Mouse (Mus musculus): ENCODE measurements around the gene Phykpl. TPM values are rescaled to one million over a fixed set of nuclear protein-coding genes. Genes with fewer than 3 reads are reported as not detected.
A peak's percentile ranks its signal among the peaks of the same experiment; 100 is the strongest.
"Not testable (repeated sequence)": the region's sequence is repeated elsewhere in the genome, so short reads cannot be mapped to it uniquely, and the experiment has no call there.

The Phykpl gene
- polyA plus RNA-seq, 1 experiment from 2014 or later: 13.5 TPM

DNA sequence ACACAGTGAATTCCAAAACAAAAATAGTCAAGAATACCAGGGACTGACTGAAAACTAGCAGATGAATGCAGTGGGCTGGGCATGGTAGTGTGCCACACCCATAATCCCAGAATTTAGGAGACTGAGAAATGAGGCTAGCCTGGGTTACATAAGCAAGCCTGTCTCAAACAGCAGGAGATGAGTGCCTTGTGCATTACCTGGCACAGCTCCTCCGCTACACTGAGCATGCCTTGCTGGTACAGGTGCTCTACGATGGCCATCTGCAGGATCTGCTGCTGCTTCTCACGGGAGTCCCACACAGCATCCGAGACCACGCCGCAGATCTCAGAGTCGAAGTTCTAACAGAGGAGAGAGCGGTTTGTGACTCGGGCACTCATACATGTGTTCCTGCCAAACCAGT lies 42.9 kb downstream of the Phykpl start:
- Histone ChIP-seq H3K27me3 (ENCODE audit: insufficient read depth, poor library complexity, severe bottlenecking) (no peaks in the 10 kb centered on the region), H3K4me1 (replicated peaks) (no peaks in the 10 kb centered on the region), H3K4me3 (no peak overlapping the region), H3K36me3 (peaks cover 80% of the 10 kb centered on the region), H3K9me3 (no peaks in the 10 kb centered on the region), H3K27ac (no peak overlapping the region)
- 90% methylated on average over 9 of the region's 9 CpGs for WGBS
- DNase-seq (ENCODE audit: low spot score): no peak

DNA sequence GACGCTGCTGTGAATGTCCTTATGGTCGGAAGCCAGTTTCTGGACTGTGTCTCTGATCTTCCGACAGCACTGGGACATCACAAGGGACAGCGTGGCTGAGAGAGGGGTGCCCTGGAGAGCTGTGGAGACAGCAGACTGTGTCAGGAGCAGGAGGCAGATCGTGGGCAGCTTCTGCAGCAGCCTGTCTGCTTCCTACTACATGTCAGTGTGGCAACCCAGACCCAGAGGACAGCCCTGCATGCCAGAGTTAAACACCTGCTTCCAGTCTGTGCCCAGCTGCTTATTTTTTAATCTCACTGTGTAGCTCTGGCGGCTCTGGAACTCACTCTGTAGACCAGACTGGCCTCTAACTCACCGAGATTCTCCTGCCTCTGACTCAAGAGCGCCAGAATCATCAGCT lies 43.4 kb downstream of the Phykpl start:
- peaks cover 78% of the 10 kb centered on the region for H3K36me3 ChIP-seq
- no peaks in the 10 kb centered on the region for H3K4me1 ChIP-seq (replicated peaks)

DNA sequence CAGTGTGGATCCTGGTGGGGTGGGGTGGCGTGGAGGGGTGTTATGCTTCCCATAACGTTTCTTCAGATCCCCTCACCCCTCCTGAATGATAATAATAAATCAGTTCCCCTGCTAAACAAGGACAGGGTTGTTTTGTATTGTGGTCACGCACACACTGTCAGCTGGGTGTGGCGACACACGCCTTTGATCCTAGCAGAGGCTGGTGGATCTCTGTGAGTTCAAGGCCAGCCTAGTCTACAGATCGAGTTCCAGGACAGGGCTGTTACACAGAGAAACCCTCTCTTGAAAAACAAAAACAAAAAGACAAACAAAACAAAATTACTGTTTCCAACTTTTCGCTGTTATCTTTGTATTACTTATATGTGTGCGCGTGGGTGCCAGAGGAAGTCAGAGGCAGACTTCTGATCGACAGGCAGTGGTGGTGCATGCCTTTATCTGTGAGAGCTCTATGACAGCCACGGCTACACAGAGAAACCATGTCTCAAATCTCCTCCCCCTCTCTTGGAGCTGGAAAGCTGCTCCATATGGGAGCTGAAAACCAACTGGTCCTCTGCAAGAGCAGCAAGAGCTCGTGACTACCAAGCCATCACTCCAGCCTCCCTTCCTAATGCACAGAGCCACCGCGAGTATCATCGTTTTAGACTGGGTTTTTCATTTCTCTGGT lies 45.2 kb downstream of the Phykpl start:
- WGBS: 84% methylated on average over 15 of the region's 15 CpGs

More for the DNA sequence above, 43.4 kb downstream of the Phykpl start:
- WGBS: 91% methylated on average over 8 of the region's 8 CpGs
- H3K27ac ChIP-seq: no peak overlapping the region
- no peak for DNase-seq (ENCODE audit: low spot score)
- H3K4me3 ChIP-seq: no peak overlapping the region
- H3K27me3 ChIP-seq (ENCODE audit: insufficient read depth, poor library complexity, severe bottlenecking): no peaks in the 10 kb centered on the region
- H3K9me3 ChIP-seq: no peaks in the 10 kb centered on the region

DNA sequence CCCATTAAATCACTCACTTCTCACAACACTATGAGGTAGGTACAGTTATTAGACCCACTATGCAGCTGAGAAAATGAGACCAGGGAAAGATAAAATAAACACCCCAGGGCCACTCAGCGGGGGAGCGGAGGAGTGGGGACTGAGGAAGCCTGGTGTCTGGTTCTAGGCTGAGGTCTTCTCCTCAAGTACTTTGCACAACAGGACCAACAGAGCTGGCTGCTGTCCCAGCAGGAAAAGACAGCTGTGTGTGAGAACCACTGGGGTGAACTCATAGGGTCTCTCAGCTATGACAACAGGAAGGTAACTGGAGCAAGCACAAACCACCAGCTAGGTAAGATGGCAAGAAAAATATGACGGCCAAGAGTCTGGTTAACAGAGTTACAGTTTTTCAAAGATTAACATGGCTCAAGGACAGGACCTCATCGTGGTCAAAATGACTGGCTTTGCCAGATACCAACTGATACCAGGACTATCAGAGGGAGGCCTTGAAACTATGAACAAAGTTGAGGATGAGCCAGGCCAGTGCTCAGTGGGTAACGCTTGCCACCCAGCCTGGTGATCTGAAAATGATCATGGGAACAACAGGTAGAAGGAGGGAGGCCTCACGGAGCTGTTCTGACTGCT lies 47.7 kb downstream of the Phykpl start:
- no peaks in the 10 kb centered on the region for H3K9me3 ChIP-seq
- no peak for DNase-seq (ENCODE audit: low spot score)
- peaks cover 26% of the 10 kb centered on the region for H3K4me1 ChIP-seq (replicated peaks)
- H3K27ac ChIP-seq: no peak overlapping the region
- peaks cover 35% of the 10 kb centered on the region for H3K36me3 ChIP-seq
- 90% methylated on average over 6 of the region's 6 CpGs for WGBS
- H3K4me3 ChIP-seq: no peak overlapping the region
- H3K27me3 ChIP-seq (ENCODE audit: insufficient read depth, poor library complexity, severe bottlenecking): no peaks in the 10 kb centered on the region

More for the DNA sequence above, 45.2 kb downstream of the Phykpl start:
- no peak overlapping the region for H3K4me3 ChIP-seq
- no peaks in the 10 kb centered on the region for H3K9me3 ChIP-seq
- H3K27ac ChIP-seq: no peak overlapping the region
- no peaks in the 10 kb centered on the region for H3K27me3 ChIP-seq (ENCODE audit: insufficient read depth, poor library complexity, severe bottlenecking)
- no peak for DNase-seq (ENCODE audit: low spot score)
- peaks cover 60% of the 10 kb centered on the region for H3K36me3 ChIP-seq
- H3K4me1 ChIP-seq (replicated peaks): peaks cover 8% of the 10 kb centered on the region

GRCm38 (mm10) chr11:51633200-51633599 lies 48.6 kb downstream of the Phykpl start:
- H3K27ac ChIP-seq; H3K4me3 ChIP-seq; H3K9me3 ChIP-seq; DNase-seq (ENCODE audit: low spot score); H3K27me3 ChIP-seq (ENCODE audit: insufficient read depth, poor library complexity, severe bottlenecking): not testable (repeated sequence)
- WGBS: 92% methylated on average over 7 of the region's 7 CpGs
- Histone ChIP-seq H3K4me1 (replicated peaks) (peaks cover 33% of the 10 kb centered on the region), H3K36me3 (peaks cover 26% of the 10 kb centered on the region)

DNA sequence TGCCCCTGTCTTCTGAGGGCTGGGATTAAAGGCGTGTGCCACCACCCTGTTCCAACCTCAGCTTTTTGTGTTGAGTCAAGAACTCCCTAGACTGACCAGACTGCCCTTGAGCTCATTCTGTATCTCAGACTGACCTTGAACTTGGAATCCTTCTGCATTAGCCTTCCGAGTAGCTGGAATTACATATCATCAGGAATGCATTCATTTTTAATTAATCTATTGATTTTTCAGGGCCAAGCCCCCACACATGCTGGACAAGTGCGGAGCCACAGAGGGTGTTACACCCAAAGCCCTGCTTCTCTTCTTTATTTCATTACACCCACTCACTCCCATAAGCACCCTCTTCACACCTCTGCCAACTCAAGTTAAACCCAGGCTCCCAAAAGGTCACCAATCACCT lies 49.2 kb downstream of the Phykpl start:
- Histone ChIP-seq H3K27ac (no peak overlapping the region), H3K4me1 (replicated peaks) (peaks cover 34% of the 10 kb centered on the region), H3K36me3 (peaks cover 20% of the 10 kb centered on the region), H3K27me3 (ENCODE audit: insufficient read depth, poor library complexity, severe bottlenecking) (no peaks in the 10 kb centered on the region), H3K4me3 (no peak overlapping the region), H3K9me3 (no peaks in the 10 kb centered on the region)
- no peak for DNase-seq (ENCODE audit: low spot score)
- 91% methylated on average over 3 of the region's 3 CpGs for WGBS

DNA sequence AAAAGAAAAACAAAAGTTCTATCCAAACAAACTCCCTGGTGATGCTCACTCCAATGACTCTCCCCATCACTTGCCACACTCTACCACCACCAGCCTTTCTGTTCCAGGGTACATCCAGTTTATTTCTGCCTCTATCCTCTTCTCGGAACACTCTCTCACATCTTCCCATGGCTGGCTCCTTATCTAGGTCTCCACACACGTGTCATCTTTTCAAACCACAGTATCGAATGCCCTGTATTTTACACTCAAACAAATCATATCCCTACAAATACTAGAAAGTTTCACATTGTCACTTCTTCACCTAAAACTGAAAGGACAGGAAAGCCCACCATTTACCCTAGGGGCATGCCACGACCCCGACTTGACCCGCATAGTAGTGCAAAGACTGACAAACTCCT lies 50.6 kb downstream of the Phykpl start:
- H3K36me3 ChIP-seq: 0 out of 2 replicates have a peak, but pooled peaks cover 8% of the 10 kb centered on the region
- H3K4me1 ChIP-seq (replicated peaks): peaks cover 34% of the 10 kb centered on the region
- H3K4me3 ChIP-seq: peak overlapping the region; percentile 89
- WGBS: 26% methylated on average over 6 of the region's 6 CpGs
- no peaks in the 10 kb centered on the region for H3K9me3 ChIP-seq
- H3K27ac ChIP-seq: peak overlapping the region; percentile 89
- H3K27me3 ChIP-seq (ENCODE audit: insufficient read depth, poor library complexity, severe bottlenecking): no peaks in the 10 kb centered on the region
- no peak for DNase-seq (ENCODE audit: low spot score)

- Histone ChIP-seq H3K27me3 (ENCODE audit: insufficient read depth, poor library complexity, severe bottlenecking) (no peaks in the 10 kb centered on the region), H3K9me3 (no peaks in the 10 kb centered on the region), H3K4me1 (replicated peaks) (peaks cover 34% of the 10 kb centered on the region), H3K36me3 (0 out of 2 replicates have a peak, but pooled peaks cover 5% of the 10 kb centered on the region), H3K4me3 (peak within 1 kb of the TSS; percentile 89), H3K27ac (peak within 1 kb of the TSS; percentile 89)
- under 1% methylated on average over 61 of the region's 61 CpGs for WGBS
- peak; percentile 86 for DNase-seq (ENCODE audit: low spot score)
Measured at GRCm38 (mm10) chr11:51635525-51636322, 51.2 kb downstream of the Phykpl start, which contains the start of gene Rmnd5b. Rmnd5b (minus strand) TSS chr11:51635896.

DNA sequence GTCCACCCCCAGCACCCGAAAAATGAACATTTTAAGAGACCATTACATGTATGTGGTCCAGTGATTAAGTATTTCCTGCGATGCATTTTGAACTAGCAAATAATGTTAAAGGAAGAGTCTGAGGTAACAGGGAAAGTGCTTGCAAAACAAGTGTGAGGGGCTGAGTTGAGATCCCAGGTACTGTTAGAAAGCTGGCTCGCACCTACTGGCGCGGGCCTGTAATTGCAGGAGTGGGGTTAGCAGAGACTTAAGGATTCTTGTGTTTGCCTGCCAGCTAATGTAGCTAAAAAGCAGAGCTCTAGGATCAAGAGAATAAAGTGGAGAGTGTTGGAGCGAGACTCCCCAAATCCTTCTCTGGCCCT lies 51.7 kb downstream of the Phykpl start:
- Histone ChIP-seq H3K4me3 (peak overlapping the region; percentile 89), H3K36me3 (0 out of 2 replicates have a peak, but pooled peaks cover 5% of the 10 kb centered on the region), H3K27me3 (ENCODE audit: insufficient read depth, poor library complexity, severe bottlenecking) (no peaks in the 10 kb centered on the region), H3K9me3 (no peaks in the 10 kb centered on the region), H3K27ac (peak overlapping the region; percentile 89), H3K4me1 (replicated peaks) (peaks cover 34% of the 10 kb centered on the region)
- WGBS: 5% methylated on average over 6 of the region's 6 CpGs
- DNase-seq (ENCODE audit: low spot score): peak; percentile 66

DNA sequence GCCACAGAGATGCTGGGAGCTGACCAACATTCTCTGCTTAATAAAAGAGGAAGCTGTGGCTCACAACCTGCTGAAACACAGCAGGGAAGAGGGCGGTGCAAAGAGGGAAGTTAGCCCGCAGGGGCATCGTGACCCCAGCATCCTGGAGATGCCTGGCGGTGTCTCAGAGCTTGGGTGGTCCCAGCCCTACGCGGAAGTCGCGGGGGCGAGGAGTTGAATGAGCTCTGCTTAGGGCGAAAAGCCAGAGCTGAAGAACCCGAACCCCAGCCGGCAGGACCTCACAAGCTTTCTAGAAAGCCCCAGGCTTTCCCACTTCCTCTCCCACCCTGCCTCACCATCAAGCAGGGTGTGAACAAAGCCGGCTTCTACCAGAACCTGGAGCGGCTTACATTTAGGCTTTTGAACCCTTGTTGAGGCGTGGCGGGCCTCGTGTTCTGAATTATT lies 53.4 kb downstream of the Phykpl start:
- peak; percentile 74 for DNase-seq (ENCODE audit: low spot score)
- no peaks in the 10 kb centered on the region for H3K9me3 ChIP-seq
- H3K4me1 ChIP-seq (replicated peaks): peaks cover 34% of the 10 kb centered on the region
- H3K27me3 ChIP-seq (ENCODE audit: insufficient read depth, poor library complexity, severe bottlenecking): no peaks in the 10 kb centered on the region
- 3% methylated on average over 17 of the region's 17 CpGs for WGBS
- peak overlapping the region; percentile 18 for H3K4me3 ChIP-seq
- H3K36me3 ChIP-seq: peaks cover 7% of the 10 kb centered on the region
- H3K27ac ChIP-seq: peak overlapping the region; percentile 42; the same call in 1 of the 2 replicates

DNA sequence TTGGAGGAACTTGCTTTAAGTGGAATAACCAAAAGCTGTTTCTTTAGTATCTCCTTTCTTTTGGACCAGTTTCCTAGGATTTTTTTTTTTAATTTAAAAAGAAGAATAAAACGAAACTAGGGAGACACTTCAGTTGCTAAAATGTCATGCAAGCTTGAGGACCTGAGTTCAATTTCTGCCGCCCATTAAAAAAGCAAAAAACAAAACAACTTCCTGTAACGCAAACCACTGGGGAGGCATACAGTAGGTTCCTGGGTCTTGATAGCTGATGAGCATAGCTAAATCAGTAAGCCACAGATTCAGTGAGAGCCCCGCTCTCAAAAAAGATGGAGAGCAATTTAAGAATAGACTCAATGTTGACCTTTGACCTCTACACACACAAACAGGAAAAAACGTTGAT lies 53.9 kb downstream of the Phykpl start:
- 70% methylated on average over 5 of the region's 5 CpGs for WGBS
- DNase-seq (ENCODE audit: low spot score): no peak
- Histone ChIP-seq H3K27me3 (ENCODE audit: insufficient read depth, poor library complexity, severe bottlenecking) (no peaks in the 10 kb centered on the region), H3K36me3 (peaks cover 12% of the 10 kb centered on the region), H3K27ac (peak overlapping the region; percentile 42; the same call in 1 of the 2 replicates), H3K4me1 (replicated peaks) (peaks cover 38% of the 10 kb centered on the region), H3K4me3 (no peak overlapping the region), H3K9me3 (no peaks in the 10 kb centered on the region)

DNA sequence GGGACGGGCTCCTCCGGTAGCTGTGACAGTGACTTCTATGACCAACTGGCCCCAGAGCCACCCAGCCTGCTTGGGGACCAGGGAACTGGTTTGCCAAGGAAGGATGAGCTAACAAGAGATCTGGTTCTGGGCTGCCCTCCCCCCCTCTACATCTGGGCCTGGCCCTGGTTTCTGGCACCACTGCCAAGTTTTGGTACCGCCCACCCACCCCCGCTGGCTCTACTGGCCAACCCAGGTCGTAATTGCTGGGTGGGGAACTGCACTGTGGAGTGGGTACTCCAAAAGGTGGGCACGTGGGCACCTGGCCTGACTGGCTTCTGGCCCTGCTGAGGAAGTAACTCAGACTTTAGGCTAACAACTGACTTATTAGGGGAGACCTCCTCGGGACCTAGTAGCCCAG lies 56.2 kb downstream of the Phykpl start:
- Histone ChIP-seq H3K4me3 (no peak overlapping the region), H3K27ac (no peak overlapping the region), H3K9me3 (no peaks in the 10 kb centered on the region), H3K4me1 (replicated peaks) (peaks cover 34% of the 10 kb centered on the region), H3K36me3 (peaks cover 35% of the 10 kb centered on the region), H3K27me3 (ENCODE audit: insufficient read depth, poor library complexity, severe bottlenecking) (peaks cover 10% of the 10 kb centered on the region)
- DNase-seq (ENCODE audit: low spot score): no peak
- 85% methylated on average over 7 of the region's 7 CpGs for WGBS

- Histone ChIP-seq H3K36me3 (peaks cover 39% of the 10 kb centered on the region), H3K9me3 (no peaks in the 10 kb centered on the region), H3K4me3 (no peak overlapping the region), H3K27ac (no peak overlapping the region), H3K4me1 (replicated peaks) (peaks cover 40% of the 10 kb centered on the region), H3K27me3 (ENCODE audit: insufficient read depth, poor library complexity, severe bottlenecking) (peaks cover 10% of the 10 kb centered on the region)
- WGBS: 76% methylated on average over 9 of the region's 9 CpGs
- DNase-seq (ENCODE audit: low spot score): no peak
Measured at GRCm38 (mm10) chr11:51643202-51643601, 58.6 kb downstream of the Phykpl start.
